Mouse (Mus musculus) forebrain, embryonic 11.5 days (tissue): ENCODE results near the gene Coa5. TPM values are rescaled to one million over a fixed set of nuclear protein-coding genes. Genes with fewer than 3 reads are reported as not detected.

Experiments used
- ATAC-seq: fragments of 200-750 bp; cut with Nextera tagmentation; replicated peaks from 2 replicates; pipeline ENCODE4 v1.8.0; 2017; ENCODE audit warnings: moderate TSS enrichment; ENCODE audit not compliant: low FRiP score
- DNase-seq: peaks from one replicate; pipeline ENCODE4 v3.0.0-alpha.2; 2017; ENCODE audit warnings: low spot score
- H3K27ac ChIP-seq: fragments of 300-500 bp; sonication (generic); 2 replicates; pipeline ENCODE4 v1.5.1; 2014; ENCODE audit warnings: low read depth, low read length
- H3K27me3 ChIP-seq: fragments of 300-500 bp; sonication (generic); 2 replicates; pipeline ENCODE4 v1.6.1; 2014; ENCODE audit warnings: mild to moderate bottlenecking, low read length, mixed read lengths; ENCODE audit not compliant: control insufficient read depth, insufficient read depth
- H3K36me3 ChIP-seq: fragments of 300-500 bp; sonication (generic); 2 replicates; pipeline ENCODE4 v1.6.1; 2014; ENCODE audit warnings: mild to moderate bottlenecking, low read length, moderate library complexity, mixed read lengths; ENCODE audit not compliant: control insufficient read depth, insufficient read depth
- H3K4me1 ChIP-seq: fragments of 300-500 bp; sonication (generic); replicated peaks from 2 replicates; pipeline ENCODE4 v1.6.1; 2014; ENCODE audit warnings: low read length, mixed read lengths; ENCODE audit not compliant: control insufficient read depth, insufficient read depth
- H3K4me2 ChIP-seq: fragments of 300-500 bp; sonication (generic); 2 replicates; pipeline ENCODE4 v1.6.1; 2014; ENCODE audit warnings: low read depth, mild to moderate bottlenecking, low read length, moderate library complexity, mixed read lengths; ENCODE audit not compliant: severe bottlenecking
- H3K4me3 ChIP-seq: fragments of 300-500 bp; sonication (generic); 2 replicates; pipeline ENCODE4 v1.5.1; 2014; ENCODE audit warnings: low read depth, low read length
- H3K9ac ChIP-seq: fragments of 300-500 bp; sonication (generic); 2 replicates; pipeline ENCODE4 v1.6.1; 2014; ENCODE audit warnings: low read length
- H3K9me3 ChIP-seq: fragments of 300-500 bp; sonication (generic); 2 replicates; pipeline ENCODE4 v1.6.1; 2016; ENCODE audit warnings: low read length, mixed read lengths; ENCODE audit not compliant: control insufficient read depth
- WGBS: fragments of 180-500 bp; shearing (Covaris S2); extraction: QIAGEN DNeasy Blood & Tissue Kit; methylation state at CpG from one replicate; pipeline ENCODE4 v1.1.7; 2014; 5-methylcytosine and 5-hydroxymethylcytosine counted together
- polyA plus RNA-seq: library from polyadenylated mRNA; unstranded; fragments of >200 nt; fragmentation: Nextera tagmentation; extraction: Ambion mirVana; gene quantifications from 2 replicates; pipeline ENCODE4 v1.2.1, GENCODE M21; 2014

The Coa5 gene
- 58.1 and 59.0 TPM in 2 replicates for polyA plus RNA-seq

DNA sequence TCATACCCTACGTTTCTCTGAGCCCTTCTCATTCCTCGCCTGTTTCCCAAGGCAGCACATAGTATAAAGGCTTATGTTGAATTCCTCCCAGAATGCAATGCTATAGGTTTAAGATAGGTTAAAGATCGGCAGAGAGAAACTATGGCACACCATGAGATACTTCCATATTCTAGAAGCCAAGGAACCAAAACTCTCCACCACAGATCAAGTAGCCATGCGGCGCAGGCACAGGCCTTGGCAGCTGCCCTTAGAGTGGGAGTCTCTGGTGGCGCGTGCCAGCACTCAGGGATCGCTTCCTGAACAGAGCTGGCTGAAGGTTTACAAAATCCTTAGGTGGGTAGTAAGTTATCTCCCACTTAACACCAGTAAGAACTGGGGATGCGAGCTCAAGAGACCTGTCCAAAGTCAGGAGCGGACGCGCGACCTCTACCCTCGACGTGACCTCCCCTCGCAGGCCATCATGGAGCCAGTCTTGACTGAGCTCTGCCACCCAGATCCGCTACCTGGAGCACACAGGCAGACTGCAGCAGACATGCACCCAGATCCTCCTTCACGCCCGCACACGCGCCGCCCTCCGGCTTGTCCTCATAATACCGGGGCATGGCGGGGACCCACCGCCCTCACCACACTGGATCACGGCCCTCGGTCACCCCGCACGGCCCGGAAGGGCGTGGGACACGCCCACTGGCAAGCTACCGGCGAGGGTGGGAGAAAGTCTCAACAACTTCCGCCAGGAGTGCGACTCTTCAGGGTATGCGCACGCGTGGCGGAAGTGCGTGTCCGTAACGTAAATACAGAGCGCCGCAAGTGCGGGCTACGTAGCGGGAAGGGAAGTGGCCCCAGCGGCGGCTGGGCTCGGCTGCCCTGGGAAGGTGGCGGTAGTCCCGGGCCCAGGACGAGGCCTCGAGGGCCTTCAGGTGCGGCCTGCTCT, at the start of gene Coa5, which contains the start of gene Unc50:
TSS of gene Coa5 (minus strand) at position 738 of the 931 bp plus-strand sequence.
TSS of gene Unc50 (plus strand) at position 774 of the 931 bp plus-strand sequence.
- no peaks in the 10 kb centered on the region for H3K36me3 ChIP-seq
- peak; percentile 92 for DNase-seq
- 4% methylated on average over 57 of the region's 57 CpGs for WGBS

DNA sequence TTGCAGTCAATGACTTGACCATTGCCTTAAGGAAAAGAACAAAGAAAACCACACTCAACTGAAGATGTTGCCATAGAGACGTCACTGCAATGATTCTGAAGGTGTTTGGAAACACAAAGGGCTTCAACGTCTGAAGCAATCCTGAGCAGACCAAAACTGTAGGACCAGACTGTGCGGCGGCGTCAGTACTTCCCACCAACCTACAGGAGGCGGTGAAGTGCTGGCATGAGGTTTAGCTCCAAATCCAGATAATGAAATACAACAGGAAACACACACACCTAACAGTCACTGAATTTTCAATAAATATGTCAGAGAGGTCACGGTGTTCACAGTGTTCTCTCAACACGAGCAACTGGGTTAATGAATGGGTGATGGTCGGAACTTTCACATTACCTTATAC, 49.2 kb upstream of the Coa5 start:
- Histone ChIP-seq H3K9ac (no peak overlapping the region), H3K27me3 (no peaks in the 10 kb centered on the region), H3K9me3 (no peaks in the 10 kb centered on the region), H3K4me1 (no peaks in the 10 kb centered on the region), H3K36me3 (no peaks in the 10 kb centered on the region), H3K4me2 (no peak overlapping the region), H3K27ac (no peak overlapping the region), H3K4me3 (no peak overlapping the region)
- 77% methylated on average over 9 of the region's 9 CpGs for WGBS
- ATAC-seq = no peak
- no peak for DNase-seq

More for the DNA sequence above, at the start of gene Coa5, which contains the start of gene Unc50:
- Histone ChIP-seq H3K4me2 (peak within 1 kb of the TSS; percentile 90), H3K27me3 (no peaks in the 10 kb centered on the region), H3K27ac (0 out of 2 replicates have a peak within 1 kb of the TSS, but pooled peaks have one; percentile 46), H3K9me3 (no peaks in the 10 kb centered on the region), H3K9ac (peak within 1 kb of the TSS; percentile 83), H3K4me1 (peaks cover 7% of the 10 kb centered on the region; the same call in 1 of the 2 replicates), H3K4me3 (peak within 1 kb of the TSS; percentile 86)
- peak; percentile 98 for ATAC-seq

DNA sequence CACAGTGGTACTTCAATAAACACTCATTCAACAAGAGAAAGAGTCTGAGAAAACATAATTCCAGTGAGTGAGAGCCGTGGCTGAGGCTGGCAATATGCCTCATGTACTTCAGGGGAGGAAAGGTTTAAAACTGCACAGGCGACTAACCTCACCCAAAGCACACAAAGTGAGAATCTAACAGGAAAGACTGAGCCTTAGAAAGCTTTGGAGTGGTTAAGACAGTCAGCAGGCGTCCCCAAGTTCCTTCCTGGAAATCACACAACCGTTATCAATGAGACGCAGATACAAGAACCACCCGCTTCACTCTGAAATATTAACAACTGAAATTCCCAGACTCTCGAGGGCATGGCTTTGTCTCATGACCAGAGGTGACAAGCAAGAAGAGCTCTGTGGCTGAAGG, 48.5 kb upstream of the Coa5 start:
- no peak overlapping the region for H3K9ac ChIP-seq
- no peak for ATAC-seq

DNA sequence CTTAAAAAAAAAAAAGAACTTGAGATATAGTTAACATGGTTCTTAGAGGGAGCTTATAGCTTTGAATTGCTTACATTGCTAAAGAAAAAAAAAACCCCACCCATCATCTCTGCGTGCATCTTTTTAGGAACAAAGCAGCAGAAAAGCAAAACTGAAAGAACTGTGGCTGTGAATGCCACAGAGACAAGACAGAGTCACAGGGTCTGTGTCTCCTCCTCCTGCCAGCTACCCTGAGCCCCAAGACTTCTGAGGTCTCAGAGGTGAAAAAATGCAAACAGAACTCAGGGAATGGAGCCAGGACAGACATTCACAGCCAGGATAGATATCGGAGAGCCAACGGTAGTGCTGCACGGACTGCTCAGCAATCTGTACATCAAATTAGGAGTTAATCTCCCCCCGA, 48.0 kb upstream of the Coa5 start:
- WGBS = 84% methylated on average over 5 of the region's 5 CpGs
- no peak for ATAC-seq
- H3K9ac ChIP-seq = no peak overlapping the region
- H3K27ac ChIP-seq = no peak overlapping the region
- no peak for DNase-seq
- no peak overlapping the region for H3K4me2 ChIP-seq
- no peaks in the 10 kb centered on the region for H3K36me3 ChIP-seq
- no peak overlapping the region for H3K4me3 ChIP-seq
- no peaks in the 10 kb centered on the region for H3K27me3 ChIP-seq
- H3K9me3 ChIP-seq = no peaks in the 10 kb centered on the region
- H3K4me1 ChIP-seq = no peaks in the 10 kb centered on the region

More for the DNA sequence above, 48.5 kb upstream of the Coa5 start:
- WGBS = 83% methylated on average over 7 of the region's 7 CpGs
- H3K36me3 ChIP-seq = no peaks in the 10 kb centered on the region
- H3K4me2 ChIP-seq = no peak overlapping the region
- no peaks in the 10 kb centered on the region for H3K9me3 ChIP-seq
- no peak overlapping the region for H3K4me3 ChIP-seq
- no peaks in the 10 kb centered on the region for H3K27me3 ChIP-seq
- no peak for DNase-seq
- no peak overlapping the region for H3K27ac ChIP-seq
- H3K4me1 ChIP-seq = no peaks in the 10 kb centered on the region

DNA sequence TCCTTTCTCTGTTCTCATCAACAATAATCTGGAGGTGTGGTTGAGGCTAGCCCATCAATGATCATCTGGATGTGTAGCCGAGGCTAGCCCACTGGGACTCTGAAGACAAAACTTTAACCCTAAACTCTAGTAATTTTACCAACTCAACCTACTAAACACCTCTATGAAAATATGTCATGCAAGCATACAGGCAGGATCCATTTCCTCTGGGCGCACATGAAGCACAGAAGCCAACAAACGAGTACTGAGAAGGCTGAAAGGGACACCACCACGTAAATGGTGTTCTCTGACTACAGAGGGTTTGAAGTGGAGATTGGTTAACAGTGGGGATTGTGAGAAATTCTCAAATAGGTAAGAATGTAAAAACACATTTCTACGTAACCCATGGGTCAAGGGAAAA, 47.3 kb upstream of the Coa5 start:
- no peak overlapping the region for H3K4me2 ChIP-seq
- H3K27me3 ChIP-seq = no peaks in the 10 kb centered on the region
- WGBS = 93% methylated on average over 5 of the region's 5 CpGs
- DNase-seq (no peak), ATAC-seq (no peak)
- H3K4me3 ChIP-seq = no peak overlapping the region
- H3K36me3 ChIP-seq = no peaks in the 10 kb centered on the region
- H3K9me3 ChIP-seq = no peaks in the 10 kb centered on the region
- H3K4me1 ChIP-seq = no peaks in the 10 kb centered on the region
- no peak overlapping the region for H3K27ac ChIP-seq
- no peak overlapping the region for H3K9ac ChIP-seq

DNA sequence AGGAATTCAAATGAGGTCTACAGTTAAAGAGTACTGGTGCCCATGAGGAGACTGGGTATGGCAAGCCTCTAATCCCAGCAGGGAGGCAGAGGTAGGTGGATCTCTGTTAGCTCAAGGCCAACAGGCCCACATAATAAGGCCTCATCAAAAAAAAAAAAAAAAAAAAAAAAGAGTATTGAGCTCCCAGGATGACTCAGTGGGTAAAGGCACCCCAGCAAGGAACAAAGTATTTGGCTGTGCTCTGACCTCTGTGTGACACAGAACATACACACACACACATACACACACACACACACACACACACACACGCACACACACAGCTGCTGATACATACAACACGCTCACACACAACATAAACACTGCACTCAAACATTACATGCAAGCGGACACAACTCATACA, 45.4 kb upstream of the Coa5 start:
- H3K27ac ChIP-seq = no peak overlapping the region
- ATAC-seq (no peak), DNase-seq (no peak)
- H3K9ac ChIP-seq = no peak overlapping the region
- no peaks in the 10 kb centered on the region for H3K36me3 ChIP-seq
- H3K4me1 ChIP-seq = no peaks in the 10 kb centered on the region
- no peaks in the 10 kb centered on the region for H3K27me3 ChIP-seq
- 94% methylated on average over 3 of the region's 3 CpGs for WGBS
- H3K4me3 ChIP-seq = no peak overlapping the region
- no peaks in the 10 kb centered on the region for H3K9me3 ChIP-seq
- no peak overlapping the region for H3K4me2 ChIP-seq

DNA sequence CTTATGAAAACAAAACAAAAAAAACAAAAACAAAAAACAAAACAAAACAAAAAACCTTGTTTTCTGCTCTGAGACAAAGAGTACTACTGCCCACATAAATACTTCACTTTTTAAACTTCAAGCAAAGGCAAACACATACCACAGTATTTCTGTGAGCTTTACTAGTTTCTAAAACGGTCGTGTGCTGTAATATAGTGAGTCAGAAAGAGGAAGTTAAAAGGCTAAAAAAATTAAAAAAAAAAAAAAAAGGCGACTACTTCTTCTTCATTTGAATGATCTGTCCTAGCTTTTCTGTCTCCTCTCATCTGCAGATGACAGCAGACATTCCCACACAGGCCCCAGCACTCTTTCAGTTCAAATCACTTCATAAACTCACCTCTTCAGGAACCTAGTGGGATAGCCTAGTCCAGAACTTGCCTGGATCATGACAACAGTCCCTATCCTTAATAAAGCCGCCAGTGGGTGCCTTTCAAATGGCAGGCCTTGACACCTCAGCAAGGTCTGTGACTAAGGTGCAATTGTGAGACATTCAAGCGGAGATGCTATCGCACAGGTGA, 44.8 kb upstream of the Coa5 start:
- Histone ChIP-seq H3K27ac (no peak overlapping the region), H3K9me3 (no peaks in the 10 kb centered on the region), H3K4me2 (no peak overlapping the region), H3K4me1 (no peaks in the 10 kb centered on the region), H3K4me3 (no peak overlapping the region), H3K9ac (no peak overlapping the region), H3K27me3 (no peaks in the 10 kb centered on the region), H3K36me3 (no peaks in the 10 kb centered on the region)
- no peak for ATAC-seq
- DNase-seq = no peak
- 91% methylated on average over 6 of the region's 6 CpGs for WGBS

DNA sequence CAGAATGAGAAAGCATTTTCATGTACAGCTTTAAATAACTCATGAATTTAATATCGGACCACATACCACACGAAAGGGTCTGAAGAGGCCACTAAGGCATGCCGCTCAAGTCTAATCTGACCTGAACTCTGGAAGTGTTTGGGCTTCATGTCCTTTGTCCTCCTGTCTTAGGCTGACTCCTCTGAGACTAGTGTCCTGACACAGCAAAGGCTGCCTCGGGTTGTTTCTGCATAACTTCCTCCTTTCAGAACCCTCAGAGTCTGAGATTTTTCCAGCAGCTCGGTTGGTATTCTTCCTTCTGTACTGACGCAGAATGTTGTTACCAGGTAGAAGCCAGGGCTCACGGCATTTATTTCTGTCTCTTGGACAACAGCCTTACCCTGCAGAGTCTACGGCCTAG, 44.1 kb upstream of the Coa5 start:
- no peak overlapping the region for H3K4me2 ChIP-seq
- no peak overlapping the region for H3K27ac ChIP-seq
- no peaks in the 10 kb centered on the region for H3K9me3 ChIP-seq
- H3K36me3 ChIP-seq = no peaks in the 10 kb centered on the region
- no peaks in the 10 kb centered on the region for H3K4me1 ChIP-seq
- H3K4me3 ChIP-seq = no peak overlapping the region
- no peak for ATAC-seq
- H3K27me3 ChIP-seq = no peaks in the 10 kb centered on the region
- no peak overlapping the region for H3K9ac ChIP-seq
- WGBS = 88% methylated on average over 8 of the region's 8 CpGs
- DNase-seq = no peak
